Mouse (Mus musculus): ENCODE data around the gene Olfr691. TPM values are rescaled to one million over a fixed set of nuclear protein-coding genes. Genes with fewer than 3 reads are reported as not detected.

Olfr691 gene
- polyA plus RNA-seq (2012; ENCODE audit: low replicate concordance) = not detected in 2 replicates

DNA sequence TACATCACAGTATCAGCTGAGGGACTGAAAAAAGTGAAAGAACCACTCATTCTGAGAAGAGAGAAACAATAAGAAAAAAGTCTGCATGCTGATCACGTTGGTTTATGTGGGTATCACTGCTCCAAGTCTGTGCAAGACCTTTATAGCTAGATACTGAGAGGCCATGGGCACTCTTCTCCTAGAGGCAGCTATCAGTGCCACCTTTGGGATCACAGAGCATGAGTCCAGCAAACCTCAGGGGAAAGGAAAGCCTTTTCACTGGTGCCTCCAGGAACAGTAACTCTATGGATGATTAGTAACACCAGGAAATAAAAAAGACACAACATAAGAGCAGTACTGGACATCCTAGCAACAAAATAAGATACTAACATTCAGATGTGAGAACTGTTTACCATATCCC, at the start of gene Olfr691:
Gene Olfr691 (minus strand): TSS at position 101 of the 400 bp plus-strand sequence.

GRCm38 (mm10) chr7:105374866-105375265, 32.8 kb upstream of the Olfr691 start, which contains the start of gene Gm5901:
Gene Gm5901, plus strand, starts transcription at chr7:105375038.

GRCm38 (mm10) chr7:105367930-105368329, 25.9 kb upstream of the Olfr691 start, which contains the start of gene Olfr692:
Gene Olfr692, plus strand, starts transcription at chr7:105368230.

GRCm38 (mm10) chr7:105334004-105334403, 8.1 kb downstream of the Olfr691 start, which contains the start of gene Olfr690:
Gene Olfr690, minus strand, starts transcription at chr7:105334104.

DNA sequence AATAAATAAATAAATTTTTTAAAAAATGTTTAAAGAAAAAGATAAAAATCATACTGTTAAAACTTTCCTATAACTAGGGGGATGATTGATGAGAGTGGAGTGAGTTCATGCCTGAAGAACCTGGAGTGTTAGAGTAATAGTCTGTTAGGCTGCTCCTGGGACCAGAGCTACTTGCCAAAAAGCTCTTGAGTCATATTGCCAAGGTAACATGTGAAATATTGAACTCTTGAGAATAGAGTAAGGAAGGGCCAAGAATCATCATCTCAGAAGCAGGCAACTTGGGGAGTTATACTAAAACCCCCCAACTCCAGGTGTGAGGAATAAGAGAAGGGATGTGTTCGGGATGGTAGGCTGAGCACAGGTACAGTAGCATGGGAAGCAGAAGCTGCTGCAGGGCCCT, 31.2 kb downstream of the Olfr691 start, which contains the start of gene Olfr689:
Gene Olfr689 (plus strand): TSS at position 301 of the 400 bp plus-strand sequence.

DNA sequence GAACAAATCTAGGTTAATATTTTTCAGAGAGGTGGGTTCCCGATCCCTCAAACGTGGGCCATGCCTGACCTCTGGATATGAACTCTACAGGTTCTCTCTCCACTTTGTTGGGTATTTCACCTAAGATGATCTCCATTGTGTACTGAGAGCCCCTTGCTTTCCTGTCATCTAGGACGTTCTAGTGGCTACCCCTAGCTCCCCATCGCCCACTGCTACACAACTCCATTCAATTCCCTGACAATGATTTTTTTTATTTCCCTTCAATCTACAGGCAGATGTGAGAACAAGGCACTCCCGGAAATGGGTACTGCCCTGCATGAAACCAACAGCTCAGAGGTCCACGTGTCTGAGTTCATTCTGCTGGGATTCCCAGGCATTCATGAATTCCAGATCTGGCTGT, 54.3 kb downstream of the Olfr691 start, which contains the start of gene Olfr688:
Gene Olfr688 (plus strand): TSS at position 301 of the 400 bp plus-strand sequence.

Other genes with a start within 250 kb of the Olfr691 start
- not detected in 2 replicates for gene Olfr680-ps1, start 249.5 kb downstream of the Olfr691 start, polyA plus RNA-seq (2012; ENCODE audit: low replicate concordance)
- not detected in 2 replicates for gene Olfr681, start 225.4 kb downstream of the Olfr691 start, polyA plus RNA-seq (2012; ENCODE audit: low replicate concordance)
- not detected in 2 replicates for gene Olfr683, start 195.3 kb downstream of the Olfr691 start, polyA plus RNA-seq (2012; ENCODE audit: low replicate concordance)
- gene Olfr684, start 178.6 kb downstream of the Olfr691 start, polyA plus RNA-seq (2012; ENCODE audit: low replicate concordance) = not detected in 2 replicates
- 0.21 TPM in 1 of 2 replicates, not detected in the other for gene Olfr685, start 156.3 kb downstream of the Olfr691 start, polyA plus RNA-seq (2012; ENCODE audit: low replicate concordance)
- gene Olfr686, start 134.8 kb downstream of the Olfr691 start, polyA plus RNA-seq (2012; ENCODE audit: low replicate concordance) = not detected in 2 replicates
- not detected in 2 replicates for gene Olfr688, start 54.2 kb downstream of the Olfr691 start, polyA plus RNA-seq (2012; ENCODE audit: low replicate concordance)
- gene Olfr689, start 31.1 kb downstream of the Olfr691 start, polyA plus RNA-seq (2012; ENCODE audit: low replicate concordance) = not detected in 2 replicates
- gene Olfr690, start 8.2 kb downstream of the Olfr691 start, polyA plus RNA-seq (2012; ENCODE audit: low replicate concordance) = not detected in 2 replicates
- not detected in 2 replicates for gene Olfr692, start 26.0 kb upstream of the Olfr691 start, polyA plus RNA-seq (2012; ENCODE audit: low replicate concordance)
- gene Gm5901, start 32.8 kb upstream of the Olfr691 start, polyA plus RNA-seq (2012; ENCODE audit: low replicate concordance) = not detected in 2 replicates
- 57.7 and 80.4 TPM in 2 replicates for gene Fam160a2, start 57.8 kb upstream of the Olfr691 start, polyA plus RNA-seq (2012; ENCODE audit: low replicate concordance)
- not detected in 2 replicates for gene Cnga4, start 62.3 kb upstream of the Olfr691 start, polyA plus RNA-seq (2012; ENCODE audit: low replicate concordance)
- gene Cckbr, start 83.5 kb upstream of the Olfr691 start, polyA plus RNA-seq (2012; ENCODE audit: low replicate concordance) = not detected in 2 replicates
- gene Cavin3, start 140.0 kb upstream of the Olfr691 start, polyA plus RNA-seq (2012; ENCODE audit: low replicate concordance) = 0.08 and 3.0 TPM in 2 replicates
- gene Smpd1, start 212.1 kb upstream of the Olfr691 start, polyA plus RNA-seq (2012; ENCODE audit: low replicate concordance) = 27.1 and 27.5 TPM in 2 replicates
- 3.8 and 5.9 TPM in 2 replicates for gene Apbb1, start 239.4 kb upstream of the Olfr691 start, polyA plus RNA-seq (2012; ENCODE audit: low replicate concordance)